Mouse (Mus musculus) spleen, adult 18-20 months (tissue): Measurements from ENCODE around the gene Ptprd.
A peak's percentile ranks its signal among the peaks of the same experiment; 100 is the strongest.
"Not testable (repeated sequence)": the region's sequence is repeated elsewhere in the genome, so short reads cannot be mapped to it uniquely, and the experiment has no call there.

ENCODE experiments used
- DNase-seq, 2 experiments: peaks; one replicate each; pipeline ENCODE4 v3.0.0; 2022; ENCODE audit warnings: mixed read lengths in 2 of 2

The Ptprd gene

GRCm38 (mm10) chr4:77889489-77889888 is 322.3 kb downstream of the Ptprd start:
- no peak for DNase-seq

- no peak for DNase-seq
Measured at GRCm38 (mm10) chr4:77880213-77880612, 331.5 kb downstream of the Ptprd start.

DNA sequence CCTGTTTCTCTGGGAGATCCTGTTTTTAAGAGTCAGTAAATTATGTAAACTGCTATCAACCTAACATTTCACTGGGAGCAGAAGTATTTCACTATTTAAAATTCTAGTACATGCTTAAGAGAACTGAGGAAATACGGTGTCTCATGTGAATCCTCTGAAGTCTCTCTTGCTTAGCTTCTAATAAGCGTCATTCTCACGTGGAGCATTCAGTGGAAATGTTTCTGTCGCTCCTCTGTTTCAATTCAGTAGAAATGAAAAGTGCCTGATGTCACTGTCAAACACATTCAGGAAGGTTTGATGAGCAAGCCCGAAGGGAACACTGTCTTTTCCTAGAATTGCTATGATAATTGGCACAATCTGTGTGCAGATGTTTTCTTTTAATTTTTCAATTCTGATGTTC is 350.5 kb downstream of the Ptprd start:
- DNase-seq, result no peak

DNA sequence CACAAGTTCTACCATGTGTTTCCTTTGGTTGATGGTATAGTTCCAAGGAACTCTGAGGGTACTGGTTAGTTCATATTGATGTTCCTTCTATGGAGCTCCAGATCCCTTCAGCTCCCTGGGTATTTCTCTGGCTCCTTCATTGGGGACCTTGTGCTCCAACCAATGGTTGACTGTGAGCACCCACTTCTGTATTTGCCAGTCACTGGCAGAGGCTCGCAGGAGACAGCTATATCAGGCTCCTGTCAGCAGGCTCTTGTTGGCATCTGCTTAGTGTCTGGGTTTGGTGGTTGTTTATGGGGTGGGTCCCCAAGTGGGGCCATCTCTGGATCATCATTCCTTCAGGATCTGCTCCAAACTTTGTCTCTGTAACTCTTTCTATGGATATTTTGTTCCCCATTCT is 414.4 kb downstream of the Ptprd start:
- DNase-seq, result not testable (repeated sequence)

GRCm38 (mm10) chr4:77777237-77777636 is 434.5 kb downstream of the Ptprd start:
- DNase-seq, result no peak

GRCm38 (mm10) chr4:77763790-77764189 is 448.0 kb downstream of the Ptprd start:
- DNase-seq, result no peak

- DNase-seq, result no peak
Measured at GRCm38 (mm10) chr4:77743391-77743790, 468.4 kb downstream of the Ptprd start.

- no peak for DNase-seq
Measured at GRCm38 (mm10) chr4:77721908-77722307, 489.9 kb downstream of the Ptprd start.

- DNase-seq, result no peak
Measured at GRCm38 (mm10) chr4:77717792-77718191, 494.0 kb downstream of the Ptprd start.

- DNase-seq, result no peak
Measured at GRCm38 (mm10) chr4:77710231-77710630, 501.5 kb downstream of the Ptprd start.

DNA sequence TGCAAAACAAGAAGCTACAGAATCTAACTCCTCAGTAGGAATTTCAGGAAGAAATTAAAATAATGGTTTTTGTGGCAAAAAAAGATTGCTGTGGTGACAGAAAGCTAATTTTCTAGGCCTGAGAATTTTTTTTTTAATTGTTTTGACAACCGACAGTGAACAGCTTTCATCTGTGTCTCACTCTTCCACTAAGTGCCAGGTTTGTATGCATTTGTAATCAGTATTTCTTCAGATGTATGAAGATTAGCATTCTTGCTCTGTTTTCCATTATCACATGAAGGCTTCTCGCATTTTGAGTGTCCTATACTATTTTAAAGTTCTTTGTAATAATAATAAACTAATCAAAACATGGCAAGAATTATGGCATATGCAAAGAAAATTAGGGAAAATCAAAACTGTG is 513.5 kb downstream of the Ptprd start:
- DNase-seq, result no peak

- DNase-seq, result no peak
Measured at GRCm38 (mm10) chr4:77675798-77676197, 536.0 kb downstream of the Ptprd start.

DNA sequence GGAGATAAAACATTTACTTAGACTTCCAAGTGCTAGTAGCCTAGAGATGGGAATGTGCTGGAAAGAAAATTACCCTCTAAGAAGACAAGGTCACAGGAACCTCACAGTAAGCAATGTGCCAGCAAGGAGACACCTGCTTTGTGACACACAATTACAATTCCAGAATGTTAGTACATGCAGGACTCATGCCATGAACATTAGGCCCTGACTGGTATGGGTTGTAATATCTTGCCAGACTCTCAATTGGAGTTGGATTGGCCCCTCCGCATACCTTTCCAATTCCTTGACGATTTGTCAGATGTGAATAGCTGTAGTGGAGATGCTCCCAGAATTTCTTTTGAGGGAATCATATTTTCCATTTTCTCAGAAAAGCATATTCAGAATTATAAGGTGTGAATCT is 547.0 kb downstream of the Ptprd start:
- no peak for DNase-seq

DNA sequence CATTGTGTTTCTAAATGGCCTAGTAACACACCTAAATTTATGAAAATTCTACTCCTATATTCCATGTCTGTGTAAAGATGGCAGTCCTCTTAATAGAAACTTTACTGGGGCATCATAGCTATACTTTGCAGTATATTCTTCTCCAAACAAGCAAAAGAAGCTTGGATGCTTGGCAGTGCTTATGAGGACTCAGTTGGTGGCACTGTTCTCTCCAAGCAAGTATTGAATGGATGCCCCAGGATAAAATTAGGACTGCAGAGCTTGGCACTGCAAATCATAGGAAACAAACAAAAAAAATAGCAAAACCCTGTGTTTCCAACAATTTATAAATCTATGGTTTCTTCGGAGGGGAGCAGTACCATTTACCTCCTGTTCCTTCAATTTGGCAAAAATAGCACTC is 549.5 kb downstream of the Ptprd start:
- no peak for DNase-seq

DNA sequence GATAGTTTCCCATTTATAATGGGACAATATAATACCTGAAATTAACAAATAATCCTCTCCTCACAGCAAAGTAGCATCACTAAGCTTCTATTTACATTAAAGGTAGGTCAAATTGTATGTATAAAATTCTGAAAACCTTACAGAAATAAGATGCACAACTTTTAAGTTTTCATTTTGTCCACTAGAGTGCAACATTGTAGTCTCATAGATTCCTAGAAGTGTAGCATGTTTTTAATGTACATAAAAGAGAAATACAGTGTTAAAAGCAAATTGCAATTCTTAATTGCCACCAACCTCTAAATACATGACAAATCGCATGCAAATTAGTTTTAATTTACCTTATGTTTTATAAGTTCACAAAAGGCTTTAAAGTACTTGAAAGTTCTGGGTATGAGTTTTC is 556.1 kb downstream of the Ptprd start:
- no peak for DNase-seq

GRCm38 (mm10) chr4:77649615-77650325 is 562.0 kb downstream of the Ptprd start:
- no peak for DNase-seq

DNA sequence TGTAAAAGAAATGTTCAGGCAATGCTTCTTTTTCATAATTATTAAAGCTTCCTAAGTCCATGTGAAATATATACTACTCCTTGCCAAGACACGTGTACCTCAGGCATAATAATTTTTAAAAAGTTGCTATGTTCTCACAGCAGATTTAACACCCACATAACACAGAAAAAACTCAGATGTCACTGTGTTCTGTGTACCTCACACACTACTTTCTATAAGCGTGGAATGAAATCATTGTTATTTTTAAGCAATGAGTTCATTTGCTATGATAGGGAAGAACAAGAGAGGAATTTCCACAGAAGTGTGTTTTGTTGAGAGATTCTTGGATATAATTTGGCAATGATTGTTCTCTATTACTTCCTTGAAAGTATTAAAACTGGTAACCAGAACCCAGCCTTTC is 562.9 kb downstream of the Ptprd start:
- DNase-seq, result no peak

- no peak for DNase-seq
Measured at GRCm38 (mm10) chr4:77647451-77648137, 564.2 kb downstream of the Ptprd start.

DNA sequence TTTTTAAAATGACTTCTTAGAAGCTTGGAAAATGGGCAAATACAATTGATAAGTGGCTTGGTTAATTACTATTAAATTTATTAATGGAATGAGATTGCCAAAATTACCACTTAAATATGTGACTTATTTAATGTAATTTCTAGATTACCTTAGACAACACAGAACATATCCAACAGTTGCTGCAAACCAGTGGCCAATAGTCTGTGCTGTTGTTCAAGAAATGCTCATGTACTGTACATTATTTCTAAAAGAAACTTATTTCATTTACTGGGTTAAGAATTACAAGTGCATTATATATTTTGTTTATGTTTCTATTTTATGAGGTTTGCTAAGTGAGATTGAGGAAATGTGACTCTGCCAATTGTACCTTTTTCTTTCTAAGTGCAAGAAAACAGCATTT is 567.3 kb downstream of the Ptprd start:
- no peak for DNase-seq

GRCm38 (mm10) chr4:77640022-77640421 is 571.7 kb downstream of the Ptprd start:
- no peak for DNase-seq

GRCm38 (mm10) chr4:77613129-77613528 is 598.6 kb downstream of the Ptprd start:
- DNase-seq, result no peak

GRCm38 (mm10) chr4:77586624-77587023 is 625.1 kb downstream of the Ptprd start:
- DNase-seq, result no peak

- DNase-seq, result no peak
Measured at GRCm38 (mm10) chr4:77586222-77586621, 625.5 kb downstream of the Ptprd start.

GRCm38 (mm10) chr4:77558404-77559202 is 653.2 kb downstream of the Ptprd start:
- DNase-seq, result peak in 1 of 2 experiments; percentile 2
